Mouse (Mus musculus): ENCODE data around the gene Aff2.

DNA sequence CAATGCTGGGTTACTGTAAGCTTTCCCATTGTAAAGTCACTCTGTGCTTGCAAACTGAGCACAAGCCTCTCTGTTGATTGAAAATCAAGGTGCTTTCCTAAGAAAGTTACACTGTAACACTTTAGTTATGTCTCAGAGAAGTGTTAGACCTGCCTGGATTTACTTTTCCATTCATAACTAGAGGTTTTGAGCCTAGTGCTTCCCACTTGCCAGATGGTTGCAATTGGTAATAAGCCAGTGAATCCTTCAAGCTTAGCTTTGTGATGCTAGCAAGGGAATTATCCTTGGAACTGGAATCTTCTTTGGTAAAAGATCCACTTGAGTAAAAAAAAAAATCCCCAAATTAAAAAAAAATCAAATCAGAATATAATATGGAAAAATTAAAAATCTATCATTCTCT, 81.8 kb downstream of the Aff2 start:
- TF ChIP-seq EP300 (IDR thresholded peaks at IDR 0.05; ENCODE audit: insufficient read depth, low read depth, low read length) (no peak), CTCF (IDR thresholded peaks at IDR 0.05) (no peak)

Data from heart, adult 2 months (tissue).